Mouse (Mus musculus): ENCODE results near the gene Fcrlb. TPM values are rescaled to one million over a fixed set of nuclear protein-coding genes. Genes with fewer than 3 reads are reported as not detected.

The Fcrlb gene
- total and polyA plus RNA-seq, 2 experiments from 2014 or later, result 0.68 to 1.4 TPM

DNA sequence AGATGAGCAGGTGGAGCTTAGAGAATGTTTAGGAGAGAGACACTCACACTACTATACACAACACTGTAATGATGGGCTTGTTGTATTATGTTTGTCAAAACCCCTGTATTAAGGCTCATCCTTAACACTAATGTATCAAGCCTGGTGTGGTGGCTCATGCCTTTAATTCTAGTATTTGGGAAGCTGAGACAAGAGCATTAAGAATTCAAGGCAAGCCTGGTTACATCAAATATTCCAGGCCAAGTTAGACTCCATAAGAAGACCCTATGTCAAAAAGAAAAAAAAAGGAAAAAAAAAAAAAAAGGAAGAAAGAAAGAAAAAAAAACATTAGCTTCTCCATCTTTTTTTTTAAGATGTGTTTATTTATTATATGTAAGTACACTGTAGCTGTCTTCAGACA, 48.5 kb downstream of the Fcrlb start:
- DNase-seq (ENCODE audit: low spot score) (no peak), ATAC-seq (no peak)
- peaks cover 4% of the 10 kb centered on the region for H3K4me1 ChIP-seq (ENCODE audit: insufficient read depth, low read length)
- H3K4me3 ChIP-seq (ENCODE audit: low read length), result no peak overlapping the region
- H3K9me3 ChIP-seq (ENCODE audit: low read length), result no peaks in the 10 kb centered on the region
- no peak overlapping the region for H3K9ac ChIP-seq (replicated peaks; ENCODE audit: low read length)
- TF ChIP-seq CTCF (IDR thresholded peaks at IDR 0.05; ENCODE audit: low read depth), result no peak
- no peaks in the 10 kb centered on the region for H3K27me3 ChIP-seq (ENCODE audit: insufficient read depth, low read length)
- H3K4me2 ChIP-seq (ENCODE audit: low read depth, low read length), result no peak overlapping the region
- no peak overlapping the region for H3K27ac ChIP-seq
- no peaks in the 10 kb centered on the region for H3K36me3 ChIP-seq (ENCODE audit: insufficient read depth, low read length)

DNA sequence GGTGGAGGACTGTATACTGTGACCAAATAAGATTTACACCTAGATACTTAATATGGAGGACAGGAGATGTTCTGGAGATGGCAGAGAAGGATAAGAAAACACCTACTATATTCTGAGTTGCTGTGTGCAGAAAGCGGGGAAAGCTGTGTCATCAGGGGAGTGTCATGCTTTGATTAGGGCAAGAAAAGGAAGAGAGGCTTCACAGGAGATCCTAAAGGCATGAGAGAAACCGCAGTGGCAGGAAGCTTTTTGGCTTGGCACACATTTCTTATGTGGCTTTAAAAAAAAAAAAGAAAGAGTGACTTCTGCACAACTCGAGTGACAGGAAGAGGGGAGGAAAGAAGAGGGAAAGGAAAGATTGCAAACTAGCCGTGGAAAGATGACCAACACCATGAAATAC, 49.7 kb downstream of the Fcrlb start:
- ATAC-seq (no peak), DNase-seq (ENCODE audit: low spot score) (no peak)
- WGBS, result 63% methylated on average over 4 of the region's 4 CpGs
- no peak for TF ChIP-seq CTCF (IDR thresholded peaks at IDR 0.05; ENCODE audit: low read depth)
- Histone ChIP-seq H3K4me1 (ENCODE audit: insufficient read depth, low read length) (peaks cover 4% of the 10 kb centered on the region), H3K27me3 (ENCODE audit: insufficient read depth, low read length) (no peaks in the 10 kb centered on the region), H3K27ac (no peak overlapping the region), H3K9me3 (ENCODE audit: low read length) (no peaks in the 10 kb centered on the region), H3K36me3 (ENCODE audit: insufficient read depth, low read length) (no peaks in the 10 kb centered on the region), H3K9ac (replicated peaks; ENCODE audit: low read length) (no peak overlapping the region), H3K4me3 (ENCODE audit: low read length) (no peak overlapping the region), H3K4me2 (ENCODE audit: low read depth, low read length) (no peak overlapping the region)

- TF ChIP-seq CTCF (IDR thresholded peaks at IDR 0.05; ENCODE audit: low read depth), result no peak
- peaks cover 4% of the 10 kb centered on the region for H3K4me1 ChIP-seq (ENCODE audit: insufficient read depth, low read length)
- no peaks in the 10 kb centered on the region for H3K9me3 ChIP-seq (ENCODE audit: low read length)
- 86% methylated on average over 3 of the region's 3 CpGs for WGBS
- ATAC-seq (no peak), DNase-seq (ENCODE audit: low spot score) (no peak)
- H3K4me2 ChIP-seq (ENCODE audit: low read depth, low read length), result no peak overlapping the region
- H3K4me3 ChIP-seq (ENCODE audit: low read length), result no peak overlapping the region
- no peak overlapping the region for H3K27ac ChIP-seq
- no peak overlapping the region for H3K9ac ChIP-seq (replicated peaks; ENCODE audit: low read length)
- H3K36me3 ChIP-seq (ENCODE audit: insufficient read depth, low read length), result no peaks in the 10 kb centered on the region
- H3K27me3 ChIP-seq (ENCODE audit: insufficient read depth, low read length), result no peaks in the 10 kb centered on the region
Measured at GRCm38 (mm10) chr1:170862435-170862717, 50.4 kb downstream of the Fcrlb start.

GRCm38 (mm10) chr1:170861671-170862434, 50.9 kb downstream of the Fcrlb start:
- H3K36me3 ChIP-seq (ENCODE audit: insufficient read depth, low read length), result no peaks in the 10 kb centered on the region
- no peak for TF ChIP-seq CTCF (IDR thresholded peaks at IDR 0.05; ENCODE audit: low read depth)
- H3K4me1 ChIP-seq (ENCODE audit: insufficient read depth, low read length), result peaks cover 4% of the 10 kb centered on the region
- no peak for DNase-seq (ENCODE audit: low spot score)
- 84% methylated on average over 13 of the region's 13 CpGs for WGBS
- no peak overlapping the region for H3K4me3 ChIP-seq (ENCODE audit: low read length)
- no peaks in the 10 kb centered on the region for H3K27me3 ChIP-seq (ENCODE audit: insufficient read depth, low read length)
- no peaks in the 10 kb centered on the region for H3K9me3 ChIP-seq (ENCODE audit: low read length)
- H3K9ac ChIP-seq (replicated peaks; ENCODE audit: low read length), result no peak overlapping the region
- no peak overlapping the region for H3K27ac ChIP-seq
- ATAC-seq, result no peak
- no peak overlapping the region for H3K4me2 ChIP-seq (ENCODE audit: low read depth, low read length)

DNA sequence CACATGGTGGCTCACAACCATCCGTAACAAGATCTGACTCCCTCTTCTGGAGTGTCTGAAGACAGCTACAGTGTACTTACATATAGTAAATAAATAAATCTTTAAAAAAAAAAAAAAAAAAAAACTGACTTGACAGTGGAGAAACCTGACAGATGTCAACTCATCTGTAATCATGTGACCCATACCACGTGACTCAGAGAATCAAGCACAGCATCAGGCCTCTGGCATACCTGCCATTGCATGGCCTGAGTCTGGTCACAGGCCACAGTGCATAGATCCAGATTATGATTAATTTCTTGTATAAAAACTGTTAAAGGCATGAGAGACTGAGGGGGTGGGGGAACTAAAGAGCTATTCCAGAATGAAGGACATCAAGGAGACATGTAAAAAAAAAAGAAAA, 53.9 kb downstream of the Fcrlb start:
- H3K9me3 ChIP-seq (ENCODE audit: low read length), result no peaks in the 10 kb centered on the region
- ATAC-seq, result no peak
- H3K36me3 ChIP-seq (ENCODE audit: insufficient read depth, low read length), result no peaks in the 10 kb centered on the region
- no peak overlapping the region for H3K4me2 ChIP-seq (ENCODE audit: low read depth, low read length)
- no peak overlapping the region for H3K9ac ChIP-seq (replicated peaks; ENCODE audit: low read length)
- H3K27ac ChIP-seq, result no peak overlapping the region
- 69% methylated on average over 2 of the region's 2 CpGs for WGBS
- no peak overlapping the region for H3K4me3 ChIP-seq (ENCODE audit: low read length)
- H3K4me1 ChIP-seq (ENCODE audit: insufficient read depth, low read length), result no peaks in the 10 kb centered on the region
- H3K27me3 ChIP-seq (ENCODE audit: insufficient read depth, low read length), result no peaks in the 10 kb centered on the region
- no peak for TF ChIP-seq CTCF (IDR thresholded peaks at IDR 0.05; ENCODE audit: low read depth)
- DNase-seq (ENCODE audit: low spot score), result no peak

DNA sequence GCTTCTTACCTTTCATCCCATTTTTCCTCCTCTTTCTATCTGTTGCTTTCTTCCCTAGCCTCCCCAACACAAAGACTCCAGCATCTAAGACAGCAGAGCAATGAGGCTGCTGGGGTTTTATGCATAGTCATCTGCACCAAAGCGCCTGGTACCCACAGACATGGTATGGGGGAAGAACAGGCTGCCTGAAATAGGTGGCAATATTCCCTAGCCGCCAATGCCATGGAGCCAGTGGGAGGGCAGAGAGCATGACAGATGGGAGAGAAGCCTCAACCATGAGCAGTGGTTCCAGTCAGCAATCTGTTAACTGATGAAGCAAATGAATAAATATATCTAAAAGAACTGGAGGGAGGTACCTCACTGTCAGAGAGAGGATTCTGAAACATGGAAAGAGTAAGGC, 55.4 kb downstream of the Fcrlb start:
- ATAC-seq (no peak), DNase-seq (ENCODE audit: low spot score) (no peak)
- WGBS, result 82% methylated on average over 2 of the region's 2 CpGs
- Histone ChIP-seq H3K9me3 (ENCODE audit: low read length) (no peaks in the 10 kb centered on the region), H3K27ac (no peak overlapping the region), H3K27me3 (ENCODE audit: insufficient read depth, low read length) (no peaks in the 10 kb centered on the region), H3K4me2 (ENCODE audit: low read depth, low read length) (no peak overlapping the region), H3K4me3 (ENCODE audit: low read length) (no peak overlapping the region), H3K36me3 (ENCODE audit: insufficient read depth, low read length) (no peaks in the 10 kb centered on the region), H3K4me1 (ENCODE audit: insufficient read depth, low read length) (no peaks in the 10 kb centered on the region), H3K9ac (replicated peaks; ENCODE audit: low read length) (no peak overlapping the region)
- TF ChIP-seq CTCF (IDR thresholded peaks at IDR 0.05; ENCODE audit: low read depth), result no peak

Other genes with a start within 250 kb of the Fcrlb start
- 15.7 and 17.8 TPM in 2 replicates for gene Atf6, start 45.2 kb downstream of the Fcrlb start, total RNA-seq (2014; rRNA removed)
- 6.1 and 6.3 TPM in 2 replicates for gene Atf6, start 45.2 kb downstream of the Fcrlb start, polyA plus RNA-seq (2015; fragmentation: Nextera tagmentation; extraction: Ambion mirVana)
- gene Gm26620, start 27.9 kb downstream of the Fcrlb start, total RNA-seq (2014; rRNA removed), result 0.52 TPM in 1 of 2 replicates, not detected in the other
- 0.86 and 1.5 TPM in 2 replicates for gene Gm26620, start 27.9 kb downstream of the Fcrlb start, polyA plus RNA-seq (2015; fragmentation: Nextera tagmentation; extraction: Ambion mirVana)
- gene Dusp12, start 27.4 kb downstream of the Fcrlb start, total RNA-seq (2014; rRNA removed), result 25.4 and 40.4 TPM in 2 replicates
- 32.0 and 34.4 TPM in 2 replicates for gene Dusp12, start 27.4 kb downstream of the Fcrlb start, polyA plus RNA-seq (2015; fragmentation: Nextera tagmentation; extraction: Ambion mirVana)
- not detected in 2 replicates for gene Fcrla, start 14.6 kb upstream of the Fcrlb start, total RNA-seq (2014; rRNA removed)
- not detected in 2 replicates for gene Fcrla, start 14.6 kb upstream of the Fcrlb start, polyA plus RNA-seq (2015; fragmentation: Nextera tagmentation; extraction: Ambion mirVana)
- 2.2 and 5.3 TPM in 2 replicates for gene Fcgr2b, start 63.6 kb upstream of the Fcrlb start, total RNA-seq (2014; rRNA removed)
- 3.6 and 4.3 TPM in 2 replicates for gene Fcgr2b, start 63.6 kb upstream of the Fcrlb start, polyA plus RNA-seq (2015; fragmentation: Nextera tagmentation; extraction: Ambion mirVana)
- 0.58 TPM in 1 of 2 replicates, not detected in the other for gene Fcgr4, start 106.0 kb upstream of the Fcrlb start, total RNA-seq (2014; rRNA removed)
- gene Fcgr4, start 106.0 kb upstream of the Fcrlb start, polyA plus RNA-seq (2015; fragmentation: Nextera tagmentation; extraction: Ambion mirVana), result 0.55 and 0.71 TPM in 2 replicates
- gene Fcgr3, start 152.0 kb upstream of the Fcrlb start, total RNA-seq (2014; rRNA removed), result 15.2 and 15.9 TPM in 2 replicates
- 14.1 and 15.5 TPM in 2 replicates for gene Fcgr3, start 152.0 kb upstream of the Fcrlb start, polyA plus RNA-seq (2015; fragmentation: Nextera tagmentation; extraction: Ambion mirVana)
- gene Cfap126, start 201.0 kb upstream of the Fcrlb start, total RNA-seq (2014; rRNA removed), result 2.7 and 6.7 TPM in 2 replicates
- gene Cfap126, start 201.0 kb upstream of the Fcrlb start, polyA plus RNA-seq (2015; fragmentation: Nextera tagmentation; extraction: Ambion mirVana), result 12.2 and 15.3 TPM in 2 replicates
- 227 and 243 TPM in 2 replicates for gene Sdhc, start 237.7 kb upstream of the Fcrlb start, total RNA-seq (2014; rRNA removed)
- 309 and 320 TPM in 2 replicates for gene Sdhc, start 237.7 kb upstream of the Fcrlb start, polyA plus RNA-seq (2015; fragmentation: Nextera tagmentation; extraction: Ambion mirVana)
- gene Mpz, start 237.8 kb upstream of the Fcrlb start, total RNA-seq (2014; rRNA removed), result 4.8 and 5.5 TPM in 2 replicates
- 5.1 and 5.9 TPM in 2 replicates for gene Mpz, start 237.8 kb upstream of the Fcrlb start, polyA plus RNA-seq (2015; fragmentation: Nextera tagmentation; extraction: Ambion mirVana)